Mouse (Mus musculus) kidney, postnatal 4 days (tissue): ENCODE measurements around the gene Wdtc1.

Experiments used
- DNase-seq, 2 experiments: peaks; one replicate each; pipeline ENCODE4 v3.0.0; 2021; ENCODE audit warnings: mixed read lengths in 2 of 2

Gene Wdtc1

DNA sequence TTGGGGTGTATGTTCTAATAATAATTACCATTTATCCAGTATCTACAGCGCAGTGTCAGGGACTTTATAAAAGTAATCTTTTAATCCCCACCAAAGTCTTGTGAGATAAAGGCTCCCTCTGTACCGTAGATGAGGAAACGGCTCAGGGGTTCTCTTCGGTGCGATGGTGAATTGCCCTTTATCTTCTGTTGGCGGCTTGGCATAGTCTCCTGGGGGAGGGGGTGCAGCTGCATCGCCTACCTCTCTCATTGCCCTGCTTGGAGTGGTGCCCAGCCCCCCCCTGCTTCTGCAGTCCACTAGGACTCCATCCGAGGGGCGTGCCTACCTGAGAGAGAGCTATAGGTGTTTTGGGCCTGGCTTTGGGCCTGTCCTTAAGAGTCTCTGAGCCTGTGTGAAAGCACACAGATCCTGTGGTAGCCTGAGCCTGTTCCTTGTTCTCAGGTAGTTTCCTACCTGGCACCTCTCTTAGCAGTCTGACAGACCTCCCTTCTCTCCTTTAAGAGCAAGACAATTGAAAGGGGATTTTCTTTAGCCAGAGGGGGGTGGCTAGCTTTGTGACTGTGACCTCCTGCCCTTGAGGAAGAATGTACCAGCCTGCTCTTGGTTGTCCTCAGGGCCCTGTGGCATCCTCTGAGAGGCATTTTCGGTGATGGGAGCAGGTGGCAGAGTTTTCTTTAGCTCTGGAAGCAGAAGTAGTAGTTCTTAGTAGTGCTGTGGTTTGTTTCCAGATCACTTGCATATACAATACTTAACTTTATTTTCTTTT, 22.7 kb upstream of the Wdtc1 start:
- DNase-seq = no peak

DNA sequence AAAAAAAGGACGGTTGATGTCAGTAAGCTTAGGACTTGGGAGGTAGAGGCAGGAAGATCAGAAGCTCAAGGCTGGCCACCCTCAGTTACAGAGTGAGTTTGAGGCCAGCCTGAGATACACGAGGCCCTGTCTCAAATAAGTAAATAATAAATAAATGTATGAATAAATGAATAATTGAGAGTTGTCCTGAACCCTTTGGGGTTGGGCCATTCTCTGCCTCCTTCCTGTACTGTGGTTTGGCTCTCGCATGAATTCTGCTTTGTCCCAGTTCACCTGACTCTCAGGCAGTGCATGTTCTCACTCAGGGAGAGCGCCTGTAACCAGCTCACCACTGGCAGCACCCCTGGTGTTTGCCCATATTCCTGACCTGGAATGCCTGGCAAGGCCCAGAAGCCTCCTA, 20.7 kb upstream of the Wdtc1 start:
- DNase-seq = no peak

GRCm38 (mm10) chr4:133372278-133372665, 19.0 kb upstream of the Wdtc1 start:
- DNase-seq = no peak

- DNase-seq = peak in 1 of 2 experiments; percentile 27
Observed at GRCm38 (mm10) chr4:133371621-133372277, 18.5 kb upstream of the Wdtc1 start.

- no peak for DNase-seq
Observed at GRCm38 (mm10) chr4:133370298-133371274, 17.3 kb upstream of the Wdtc1 start.

DNA sequence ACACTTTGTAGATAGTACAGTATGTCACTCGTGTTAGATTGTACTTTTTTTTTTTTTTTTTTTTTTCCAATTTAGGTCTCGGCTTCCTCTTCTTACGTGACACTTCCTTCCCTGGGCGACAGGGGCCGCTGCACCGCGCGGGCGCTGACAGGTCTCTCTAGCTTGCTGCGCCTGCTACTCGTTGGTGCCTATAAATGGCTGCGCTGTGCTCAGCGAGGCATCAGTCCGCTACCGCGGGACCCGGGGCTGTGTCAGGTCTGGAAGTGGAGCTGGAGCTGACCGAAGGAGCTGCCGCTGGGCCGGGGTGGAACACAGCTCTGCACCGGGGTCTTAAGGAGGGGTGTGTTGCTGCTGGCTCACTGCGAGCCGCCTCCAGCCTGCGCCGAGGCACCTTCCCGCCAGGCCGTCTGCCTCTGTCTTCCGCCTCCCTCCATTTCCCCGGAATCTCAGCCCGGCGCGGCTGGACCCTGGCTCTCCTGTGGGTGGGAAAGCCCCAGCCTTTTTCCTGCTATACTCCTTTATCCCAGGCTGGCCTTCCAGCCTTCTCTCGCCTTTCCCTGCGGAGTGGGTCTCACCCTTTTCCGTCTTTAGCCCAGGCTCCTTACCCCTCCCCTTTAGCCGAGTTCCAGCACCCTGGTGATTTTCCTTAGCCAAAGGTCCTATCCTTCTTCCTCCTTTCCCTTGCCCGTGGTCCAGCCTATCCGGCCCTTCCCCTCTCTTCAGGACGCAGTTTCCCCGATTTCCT, 16.4 kb upstream of the Wdtc1 start, which contains the start of gene Slc9a1:
Gene Slc9a1, plus strand, starts transcription at position 154 of the 745 bp plus-strand sequence.
- DNase-seq = peak; percentile 96 to 97

DNA sequence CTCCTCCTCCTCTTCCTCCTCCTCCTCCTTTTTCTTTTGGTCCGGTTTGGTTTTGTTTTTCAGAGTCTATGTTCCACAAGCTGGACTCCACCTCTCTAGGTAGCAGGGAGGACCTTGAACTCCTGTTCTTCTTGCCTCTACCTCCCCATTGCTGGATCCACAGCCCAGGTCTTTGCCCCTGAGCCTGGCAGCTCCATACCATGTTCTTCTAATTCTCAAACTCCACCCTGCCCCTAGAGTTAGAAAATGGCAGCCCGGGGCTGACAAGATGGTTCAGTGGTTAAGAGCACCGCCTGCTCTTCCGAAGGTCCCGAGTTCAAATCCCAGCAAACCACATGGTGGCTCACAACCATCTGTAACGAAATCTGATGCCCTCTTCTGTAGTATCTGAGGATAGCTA, 1.4 kb upstream of the Wdtc1 start:
- no peak for DNase-seq

DNA sequence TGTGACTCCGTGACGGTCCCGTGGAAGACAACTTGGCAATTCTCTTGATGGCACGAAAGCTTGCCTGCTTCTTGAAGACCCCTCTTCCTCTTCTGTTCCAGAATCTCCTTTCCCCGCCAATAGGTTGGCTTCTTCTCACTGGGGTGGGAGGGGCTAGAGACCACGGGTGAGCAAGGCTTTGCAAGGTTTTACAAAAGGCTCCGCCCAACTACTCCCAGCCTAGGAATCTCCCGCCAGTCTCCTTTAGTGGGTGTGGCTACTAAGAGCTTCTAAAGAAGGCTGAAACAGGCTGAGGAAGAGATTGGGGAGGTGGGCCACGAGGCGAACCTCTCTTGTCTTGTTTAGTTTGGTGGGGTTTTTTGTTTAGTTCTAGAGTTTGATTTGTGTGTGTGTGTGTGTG, 484 bp downstream of the Wdtc1 start:
- no peak for DNase-seq

- no peak for DNase-seq
Observed at GRCm38 (mm10) chr4:133348051-133348775, 5.1 kb downstream of the Wdtc1 start.

- DNase-seq = peak in 1 of 2 experiments; percentile 10
Observed at GRCm38 (mm10) chr4:133347624-133348023, 5.7 kb downstream of the Wdtc1 start.

DNA sequence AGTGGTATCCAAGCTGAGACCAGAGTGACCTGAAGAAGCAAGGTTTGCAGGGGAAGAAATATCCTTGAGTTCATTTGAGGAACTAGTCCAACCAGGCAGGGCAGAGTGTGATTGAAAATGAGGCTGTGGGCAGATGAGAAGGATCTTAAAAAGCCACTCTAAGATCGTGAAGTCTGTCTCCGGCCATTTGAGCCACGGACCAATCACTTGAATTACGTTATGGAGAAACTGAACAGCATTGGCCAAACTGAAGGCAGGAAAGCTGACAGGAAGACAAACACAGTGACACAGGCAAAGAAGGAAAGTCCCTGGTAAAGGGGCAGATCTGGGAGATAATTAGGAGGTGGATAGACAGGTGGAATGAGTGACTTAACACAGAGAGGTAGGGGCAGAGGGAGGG, 6.7 kb downstream of the Wdtc1 start:
- DNase-seq = no peak

- DNase-seq = no peak
Observed at GRCm38 (mm10) chr4:133345702-133346101, 7.6 kb downstream of the Wdtc1 start.

GRCm38 (mm10) chr4:133344112-133344511, 9.2 kb downstream of the Wdtc1 start:
- DNase-seq = peak; percentile 56 to 58

DNA sequence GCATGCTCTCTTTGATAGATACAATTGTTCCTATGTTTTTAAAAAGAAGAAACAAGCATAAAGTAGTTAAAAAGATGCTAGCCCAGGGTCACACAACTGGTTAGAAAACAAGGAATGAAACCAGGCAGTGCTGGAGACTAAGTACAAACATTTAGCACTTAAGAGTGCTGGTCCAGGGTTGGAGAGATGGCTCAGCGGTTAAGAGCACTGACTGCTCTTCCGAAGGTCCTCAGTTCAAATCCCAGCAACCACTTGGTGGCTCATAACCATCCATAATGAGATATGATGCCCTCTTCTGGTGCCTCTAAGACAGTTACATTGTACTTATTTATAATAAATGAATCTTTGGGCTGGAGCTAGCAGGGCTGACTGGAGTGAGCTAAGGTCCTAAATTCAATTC, 13.1 kb downstream of the Wdtc1 start:
- no peak for DNase-seq

- DNase-seq = peak; percentile 98 to 99
Observed at GRCm38 (mm10) chr4:133339148-133339749, 14.0 kb downstream of the Wdtc1 start.

DNA sequence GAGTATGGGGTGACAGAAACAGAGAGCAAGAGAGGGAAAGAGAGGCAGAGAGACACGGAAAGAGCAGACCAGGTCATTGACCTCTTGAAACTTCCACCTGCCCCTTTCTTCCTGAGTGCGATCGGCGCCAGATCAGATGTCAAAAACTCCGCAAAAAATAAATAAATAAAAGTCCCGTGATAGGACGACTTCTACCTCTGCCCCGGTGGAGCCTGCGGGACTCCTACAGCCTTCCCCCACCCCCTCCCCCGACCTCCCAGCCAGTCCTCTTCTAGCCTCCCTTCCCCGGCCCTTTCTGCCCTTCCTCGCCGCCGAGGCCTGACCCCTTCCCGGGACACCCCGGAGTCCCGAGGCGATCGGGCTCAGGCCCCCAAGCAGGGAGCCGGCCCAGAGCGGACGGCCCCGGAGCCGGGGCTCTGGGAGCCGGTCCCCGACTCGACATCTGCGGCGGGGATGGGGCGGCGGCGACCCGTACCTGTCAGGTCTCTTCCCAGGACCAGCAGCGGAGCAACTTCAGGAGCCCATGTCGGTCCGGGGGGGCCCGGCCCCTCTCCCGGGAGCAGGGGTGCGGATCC, 14.7 kb downstream of the Wdtc1 start:
- no peak for DNase-seq

DNA sequence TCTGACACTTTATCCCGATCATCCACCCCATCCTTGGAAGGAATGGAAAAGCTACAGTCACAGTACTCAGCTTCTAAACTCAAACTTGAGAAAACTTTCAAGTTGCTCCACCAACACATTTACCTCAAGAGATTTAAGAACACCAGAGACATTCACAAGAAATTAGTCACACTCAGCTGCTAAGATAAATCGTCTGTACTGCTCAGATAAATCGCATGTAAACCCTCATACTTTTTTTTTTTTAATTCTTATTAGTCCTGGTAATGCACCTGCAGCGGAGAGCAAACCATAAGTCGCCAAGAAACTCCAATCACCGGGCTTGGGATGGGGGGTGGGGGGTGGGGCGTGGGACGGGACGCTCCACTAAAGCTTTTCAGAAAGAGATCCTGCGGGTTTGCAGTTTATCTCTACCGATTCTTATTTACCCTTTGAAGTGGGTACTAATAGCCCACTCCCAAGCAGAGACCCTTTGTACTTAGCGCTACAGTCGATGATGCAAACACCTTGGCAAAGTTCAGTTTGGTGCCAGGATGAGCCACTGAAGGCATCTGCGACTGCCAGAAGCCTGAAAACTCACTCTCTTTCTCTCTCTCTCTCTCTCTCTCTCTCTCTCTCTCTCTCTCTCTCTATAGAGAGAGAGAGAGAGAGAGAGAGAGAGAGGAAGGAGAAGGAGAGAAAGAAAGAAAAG, 15.3 kb downstream of the Wdtc1 start:
- peak in 1 of 2 experiments; percentile 7 for DNase-seq

DNA sequence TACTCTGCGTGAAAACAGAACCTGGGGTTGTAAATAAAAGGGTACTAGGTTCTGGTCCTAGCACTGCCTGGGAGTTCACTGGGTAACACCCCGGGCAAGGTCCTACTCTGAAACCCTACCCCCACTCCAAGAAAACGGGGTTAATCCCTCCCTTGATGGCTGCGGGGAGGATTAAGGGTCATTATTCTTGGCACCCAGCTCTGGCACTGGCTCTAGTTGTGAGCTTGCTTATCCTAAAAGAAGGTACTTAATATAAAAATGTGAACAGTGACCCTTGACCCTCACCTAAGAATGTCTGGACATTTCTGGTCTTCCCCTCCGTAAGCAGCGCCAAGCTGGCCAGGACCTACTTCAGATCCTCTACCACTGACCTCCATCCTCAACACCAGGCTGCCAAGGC, 20.0 kb downstream of the Wdtc1 start:
- DNase-seq = peak in 1 of 2 experiments; percentile 19

- DNase-seq = no peak
Observed at GRCm38 (mm10) chr4:133330296-133330695, 23.0 kb downstream of the Wdtc1 start.

- no peak for DNase-seq
Observed at GRCm38 (mm10) chr4:133328129-133328528, 25.2 kb downstream of the Wdtc1 start.
